Mouse (Mus musculus) bone marrow, adult 2 months (tissue): ENCODE data around the gene Trpv1.

Experiments used
- CTCF ChIP-seq: fragments of 200-500 bp; IDR thresholded peaks from 2 replicates; pipeline ENCODE4 v1.5.1; 2011; ENCODE audit warnings: low read length, control low read depth; ENCODE audit not compliant: control insufficient read depth, insufficient read depth
- POLR2A ChIP-seq: fragments of 200-500 bp; IDR thresholded peaks from 2 replicates; pipeline ENCODE4 v1.6.1; 2011; ENCODE audit warnings: low read depth, mild to moderate bottlenecking, control low read depth, low read length, borderline replicate concordance; ENCODE audit not compliant: control insufficient read depth

DNA sequence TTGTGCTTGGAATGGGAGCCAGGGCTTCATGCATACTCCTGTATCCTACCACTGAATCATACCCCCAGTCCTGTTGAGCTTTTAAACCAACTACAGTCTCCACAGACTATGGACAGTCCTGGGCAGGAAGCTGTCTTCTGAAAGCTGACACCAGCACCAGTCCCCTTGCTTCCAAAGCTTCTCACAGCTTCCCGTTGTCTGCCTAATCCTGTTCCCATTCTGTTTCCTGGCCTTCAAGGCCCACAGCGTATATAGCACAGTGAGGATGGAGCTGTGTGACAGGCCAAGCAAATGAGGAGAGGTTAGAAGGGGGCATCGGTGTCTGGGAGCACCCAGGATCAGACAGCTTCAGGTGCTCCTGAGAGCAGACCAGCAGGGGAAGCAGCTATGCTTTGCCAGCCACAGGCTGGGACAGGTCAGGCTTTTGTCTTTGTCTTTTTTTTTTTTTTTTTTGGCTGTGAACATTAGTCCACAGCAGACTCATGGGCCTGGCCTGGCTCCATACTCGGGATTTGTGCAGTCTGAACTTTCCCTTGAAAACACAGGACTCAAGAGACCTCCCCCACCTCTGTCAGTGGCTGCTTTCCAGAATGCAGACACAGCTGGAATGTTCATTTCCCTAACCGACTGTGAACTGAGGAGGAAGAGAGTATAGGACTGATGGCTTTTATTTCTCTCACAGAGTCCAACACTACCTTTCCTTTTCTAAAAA, 2.1 kb downstream of the Trpv1 start:
- TF ChIP-seq POLR2A (no peak), CTCF (no peak)
